8 mouse cellular contexts compared by ENCODE assay signal in the genomic region with DNA sequence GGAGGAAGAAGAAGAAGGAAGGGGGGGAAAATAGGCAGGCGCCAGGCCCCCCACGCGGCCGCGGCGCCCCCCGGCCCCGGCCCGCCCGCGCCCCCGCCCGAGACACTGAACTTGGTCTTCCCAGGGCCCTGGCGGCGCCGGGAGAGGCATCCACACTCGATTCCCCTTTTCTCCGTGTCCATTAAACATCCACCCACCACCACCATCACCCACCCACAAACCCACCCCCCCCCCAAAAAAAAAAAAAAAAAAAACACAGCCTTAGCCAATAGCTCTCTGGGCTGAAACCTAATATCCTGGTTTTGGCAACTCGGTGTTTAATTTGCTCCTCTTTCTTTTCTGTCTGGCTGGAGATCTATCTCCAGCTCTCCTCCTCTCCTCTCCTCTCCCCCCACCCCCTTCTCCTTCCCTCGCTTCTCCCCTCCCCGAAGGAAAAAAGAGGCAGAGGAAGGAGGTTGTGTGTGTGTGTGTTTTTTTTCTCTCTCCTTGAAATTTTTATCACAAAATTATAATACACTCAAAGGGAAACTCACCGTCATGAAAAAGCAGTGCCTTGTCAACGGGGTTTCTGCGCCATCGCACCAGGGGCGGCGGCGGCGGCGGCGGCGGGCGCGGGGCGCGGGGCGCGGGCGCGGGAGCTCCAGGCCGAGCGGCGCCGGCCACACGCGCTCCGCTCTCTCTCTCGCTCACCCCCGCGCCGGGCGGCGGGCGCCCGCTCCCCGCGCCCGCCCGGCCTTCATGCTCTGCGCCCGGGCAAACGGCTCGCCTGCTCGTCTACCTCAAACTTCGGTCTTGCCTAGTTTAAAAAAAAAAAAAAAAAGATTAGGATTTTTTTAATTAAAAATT. TPM values are rescaled to one million over a fixed set of nuclear protein-coding genes. Genes with fewer than 3 reads are reported as not detected.
DNase-seq lines count a peak whose midpoint lies in the region; ATAC-seq and TF ChIP-seq lines count a peak whose summit lies in the region.

Gene Bicral (minus strand): TSS at position 580 of the 846 bp plus-strand sequence.

- H3K36me3 ChIP-seq in heart, embryonic 13.5 days = no peaks in the 10 kb centered on the region
- H3K36me3 ChIP-seq in kidney, postnatal 0 days (ENCODE audit: insufficient read depth, low read length) = no peaks in the 10 kb centered on the region
- no peaks in the 10 kb centered on the region for H3K36me3 ChIP-seq in liver, embryonic 15.5 days (replicated peaks)
- H3K36me3 ChIP-seq in neural tube, embryonic 11.5 days (ENCODE audit: control insufficient read depth, insufficient read depth, low read length) = no peaks in the 10 kb centered on the region
- H3K36me3 ChIP-seq in stomach, embryonic 16.5 days (ENCODE audit: control insufficient read depth, insufficient read depth, low read length) = no peaks in the 10 kb centered on the region

- 1% methylated on average over 59 of the region's 65 CpGs for WGBS in bone marrow, adult 2 months
- under 1% methylated on average over 46 of the region's 65 CpGs for WGBS in heart, embryonic 13.5 days
- under 1% methylated on average over 60 of the region's 65 CpGs for WGBS in kidney, postnatal 0 days
- under 1% methylated on average over 60 of the region's 65 CpGs for WGBS in liver, embryonic 15.5 days (ENCODE audit: insufficient replicate concordance)
- WGBS in neural tube, embryonic 11.5 days = under 1% methylated on average over 48 of the region's 65 CpGs
- under 1% methylated on average over 43 of the region's 65 CpGs for WGBS in stomach, embryonic 16.5 days

- H3K27me3 ChIP-seq in heart, embryonic 13.5 days (replicated peaks) = no peaks in the 10 kb centered on the region
- H3K27me3 ChIP-seq in kidney, postnatal 0 days (ENCODE audit: insufficient read depth, low read length) = no peaks in the 10 kb centered on the region
- H3K27me3 ChIP-seq in liver, embryonic 15.5 days = no peaks in the 10 kb centered on the region
- no peaks in the 10 kb centered on the region for H3K27me3 ChIP-seq in neural tube, embryonic 11.5 days (ENCODE audit: control insufficient read depth, insufficient read depth, low read length)
- H3K27me3 ChIP-seq in stomach, embryonic 16.5 days (ENCODE audit: control insufficient read depth, insufficient read depth, low read length) = no peaks in the 10 kb centered on the region

- DNase-seq in kidney, postnatal 0 days (ENCODE audit: low spot score) = peak; percentile 94
- DNase-seq in neural tube, embryonic 11.5 days (ENCODE audit: low spot score) = peak; percentile 80

- peaks cover 3% of the 10 kb centered on the region for H3K4me1 ChIP-seq in bone marrow, adult 2 months (ENCODE audit: control insufficient read depth, insufficient read depth, low read length)
- peaks cover 31% of the 10 kb centered on the region for H3K4me1 ChIP-seq in heart, embryonic 13.5 days
- peaks cover 13% of the 10 kb centered on the region; the same call in 1 of the 2 replicates for H3K4me1 ChIP-seq in kidney, postnatal 0 days (replicated peaks; ENCODE audit: insufficient read depth, low read length)
- peaks cover 37% of the 10 kb centered on the region for H3K4me1 ChIP-seq in liver, embryonic 15.5 days (replicated peaks)
- peaks cover 7% of the 10 kb centered on the region; the same call in 1 of the 2 replicates for H3K4me1 ChIP-seq in neural tube, embryonic 11.5 days (ENCODE audit: control insufficient read depth, insufficient read depth, low read length)
- H3K4me1 ChIP-seq in stomach, embryonic 16.5 days (ENCODE audit: control insufficient read depth, insufficient read depth, low read length) = peaks cover 21% of the 10 kb centered on the region

- H3K9ac ChIP-seq in heart, embryonic 13.5 days = peak within 1 kb of the TSS; percentile 100
- H3K9ac ChIP-seq in kidney, postnatal 0 days (ENCODE audit: low read depth, low read length) = peak within 1 kb of the TSS; percentile 100
- H3K9ac ChIP-seq in liver, embryonic 15.5 days = peak within 1 kb of the TSS; percentile 99
- H3K9ac ChIP-seq in neural tube, embryonic 11.5 days (ENCODE audit: low read length) = peak within 1 kb of the TSS; percentile 100
- peak within 1 kb of the TSS; percentile 100 for H3K9ac ChIP-seq in stomach, embryonic 16.5 days (ENCODE audit: low read length)

- H3K4me3 ChIP-seq in bone marrow, adult 2 months (replicated peaks; ENCODE audit: control insufficient read depth, low read depth, low read length) = peak within 1 kb of the TSS; percentile 85
- peak within 1 kb of the TSS; percentile 98 for H3K4me3 ChIP-seq in heart, embryonic 13.5 days
- H3K4me3 ChIP-seq in kidney, postnatal 0 days (replicated peaks; ENCODE audit: low read depth, low read length) = peak within 1 kb of the TSS; percentile 100
- H3K4me3 ChIP-seq in liver, embryonic 15.5 days (replicated peaks) = peak within 1 kb of the TSS; percentile 86
- H3K4me3 ChIP-seq in neural tube, embryonic 11.5 days (ENCODE audit: low read depth, low read length) = peak within 1 kb of the TSS; percentile 92
- peak within 1 kb of the TSS; percentile 94 for H3K4me3 ChIP-seq in stomach, embryonic 16.5 days (replicated peaks; ENCODE audit: low read length)

- peak within 1 kb of the TSS; percentile 100 for H3K27ac ChIP-seq in bone marrow, adult 2 months (ENCODE audit: control insufficient read depth, insufficient read depth, low read depth, low read length, poor library complexity)
- peak within 1 kb of the TSS; percentile 100 for H3K27ac ChIP-seq in heart, embryonic 13.5 days (replicated peaks)
- H3K27ac ChIP-seq in kidney, postnatal 0 days = peak within 1 kb of the TSS; percentile 100
- peak within 1 kb of the TSS; percentile 97 for H3K27ac ChIP-seq in liver, embryonic 15.5 days (replicated peaks)
- H3K27ac ChIP-seq in neural tube, embryonic 11.5 days (ENCODE audit: low read depth, low read length) = peak within 1 kb of the TSS; percentile 100
- H3K27ac ChIP-seq in stomach, embryonic 16.5 days (ENCODE audit: low read length) = peak within 1 kb of the TSS; percentile 100

- no peaks in the 10 kb centered on the region for H3K9me3 ChIP-seq in heart, embryonic 13.5 days
- H3K9me3 ChIP-seq in kidney, postnatal 0 days (replicated peaks; ENCODE audit: low read length) = no peaks in the 10 kb centered on the region
- H3K9me3 ChIP-seq in liver, embryonic 15.5 days (replicated peaks) = no peaks in the 10 kb centered on the region
- no peaks in the 10 kb centered on the region for H3K9me3 ChIP-seq in neural tube, embryonic 11.5 days (ENCODE audit: control insufficient read depth, low read length)
- H3K9me3 ChIP-seq in stomach, embryonic 16.5 days (replicated peaks; ENCODE audit: control insufficient read depth, low read length) = no peaks in the 10 kb centered on the region

- peak; percentile 8; the same call in 1 of the 2 replicates for TF ChIP-seq POLR2A in bone marrow, adult 2 months (IDR thresholded peaks at IDR 0.05; ENCODE audit: borderline replicate concordance, control insufficient read depth, low read depth, low read length)

- peak within 1 kb of the TSS; percentile 83 for H3K4me2 ChIP-seq in heart, embryonic 13.5 days
- peak within 1 kb of the TSS; percentile 67 for H3K4me2 ChIP-seq in kidney, postnatal 0 days (ENCODE audit: low read length)
- H3K4me2 ChIP-seq in liver, embryonic 15.5 days = peak within 1 kb of the TSS; percentile 79
- peak within 1 kb of the TSS; percentile 65 for H3K4me2 ChIP-seq in neural tube, embryonic 11.5 days (ENCODE audit: low read depth)
- H3K4me2 ChIP-seq in stomach, embryonic 16.5 days (ENCODE audit: low read depth, low read length) = peak within 1 kb of the TSS; percentile 69

- peak; percentile 26 for ATAC-seq in CD4-positive, CD25-positive, alpha-beta regulatory T cell, adult 4 months
- ATAC-seq in erythroid progenitor cell, adult 5-6 weeks (replicated peaks; ENCODE audit: low FRiP score, poor library complexity, severe bottlenecking) = no peak
- peak; percentile 38; the same call in 1 of the 2 replicates for ATAC-seq in heart, embryonic 13.5 days (ENCODE audit: extremely low read depth, insufficient number of reproducible peaks, low FRiP score, low TSS enrichment)
- peak; percentile 44 for ATAC-seq in kidney, postnatal 0 days (replicated peaks; ENCODE audit: low FRiP score, low read depth)
- ATAC-seq in liver, embryonic 15.5 days (ENCODE audit: insufficient read depth) = peak; percentile 19
- peak; percentile 48 for ATAC-seq in neural tube, embryonic 11.5 days (ENCODE audit: insufficient read depth, low FRiP score, low TSS enrichment)
- ATAC-seq in stomach, embryonic 16.5 days (ENCODE audit: insufficient read depth, low FRiP score) = peak; percentile 74

- TF ChIP-seq CTCF in bone marrow, adult 2 months (IDR thresholded peaks at IDR 0.05; ENCODE audit: control insufficient read depth, insufficient read depth, low read length) = no peak
- TF ChIP-seq CTCF in kidney, postnatal 0 days (IDR thresholded peaks at IDR 0.05; ENCODE audit: low read depth) = no peak

RNA-seq across cellular contexts. Expression of gene Bicral, which starts in this region (rescaled TPM):
- 10 to 100 TPM; 10.8 to 11.9 TPM for polyA plus RNA-seq in CD4-positive, CD25-positive, alpha-beta regulatory T cell, adult 4 months (2017; shearing (Covaris generic))
- 3.7 and 16.0 TPM in 2 replicates for polyA plus RNA-seq in bone marrow, adult 2 months (2011; ENCODE audit: insufficient read depth, insufficient read length, low replicate concordance, missing spikeins)
- 28.8 and 64.6 TPM in 2 replicates for total RNA-seq in erythroid progenitor cell, adult 5-6 weeks (2015; ENCODE audit: low replicate concordance)
- total RNA-seq in erythroid progenitor cell, adult 5-6 weeks (2017; ENCODE audit: low replicate concordance) = 18.7 and 68.4 TPM in 2 replicates
- 3.0 and 3.4 TPM in 2 replicates for polyA plus RNA-seq in heart, embryonic 13.5 days (2015; fragmentation: Nextera tagmentation; extraction: Ambion mirVana)
- polyA plus RNA-seq in kidney, postnatal 0 days (2015; fragmentation: Nextera tagmentation; extraction: Ambion mirVana) = 2.9 and 4.1 TPM in 2 replicates
- 2.6 and 2.9 TPM in 2 replicates for polyA plus RNA-seq in liver, embryonic 15.5 days (2015; fragmentation: Nextera tagmentation; extraction: Ambion mirVana)
- polyA plus RNA-seq in neural tube, embryonic 11.5 days (2014; fragmentation: Nextera tagmentation; extraction: Ambion mirVana) = 6.7 and 8.4 TPM in 2 replicates
- polyA plus RNA-seq in stomach, embryonic 16.5 days (2015; fragmentation: Nextera tagmentation; extraction: Ambion mirVana) = 3.4 and 4.0 TPM in 2 replicates
